Mouse (Mus musculus): ENCODE measurements at regions not wholly inside any gene's neighbourhood (a gene's known extent, or its start where the extent isn't known, plus 50 kb on each side); places are given as distances from the start of the nearest gene placed in this dataset.
A peak's percentile ranks its signal among the peaks of the same experiment; 100 is the strongest.

DNA sequence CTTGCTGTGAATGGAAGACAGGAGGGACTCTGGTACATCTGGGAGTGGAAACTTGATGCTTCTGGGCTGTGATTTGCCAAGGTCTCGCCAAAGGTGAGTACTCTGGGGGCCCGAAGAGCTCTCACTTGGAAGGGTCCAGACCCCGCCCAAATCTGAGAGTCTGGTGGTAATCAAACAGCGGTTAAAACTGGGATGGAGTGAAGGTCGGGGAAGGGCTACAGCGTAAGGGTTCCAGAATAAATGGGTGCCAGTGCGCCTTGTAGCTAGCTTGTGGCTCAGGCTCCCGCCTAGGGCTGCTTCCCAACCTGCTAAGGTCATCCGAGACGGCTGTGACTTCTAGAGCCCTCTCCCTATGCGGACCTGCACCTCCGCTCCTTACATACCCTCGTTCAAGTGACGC, 217.7 kb downstream of the Mef2c start:
- H3K27me3 ChIP-seq (ENCODE audit: control insufficient read depth, insufficient read depth, low read length), result peaks cover 9% of the 10 kb centered on the region
- no peak overlapping the region for H3K4me3 ChIP-seq (ENCODE audit: control insufficient read depth, insufficient read depth, low read length)
- no peak for DNase-seq
- 6% methylated on average over 14 of the region's 14 CpGs for WGBS
- no peak for TF ChIP-seq POLR2A (IDR thresholded peaks at IDR 0.05; ENCODE audit: control insufficient read depth, extremely low read depth, insufficient read depth, low read length, poor library complexity)
- TF ChIP-seq CTCF (IDR thresholded peaks at IDR 0.05; ENCODE audit: borderline replicate concordance, control insufficient read depth, extremely low read depth, insufficient read depth, low read length, poor library complexity), result no peak
- no peak overlapping the region for H3K27ac ChIP-seq (ENCODE audit: control insufficient read depth, insufficient read depth, low read length)
- no peaks in the 10 kb centered on the region for H3K36me3 ChIP-seq (ENCODE audit: control insufficient read depth, insufficient read depth, low read length)
- H3K4me1 ChIP-seq (replicated peaks; ENCODE audit: control insufficient read depth, insufficient read depth, low read length), result no peaks in the 10 kb centered on the region

DNA sequence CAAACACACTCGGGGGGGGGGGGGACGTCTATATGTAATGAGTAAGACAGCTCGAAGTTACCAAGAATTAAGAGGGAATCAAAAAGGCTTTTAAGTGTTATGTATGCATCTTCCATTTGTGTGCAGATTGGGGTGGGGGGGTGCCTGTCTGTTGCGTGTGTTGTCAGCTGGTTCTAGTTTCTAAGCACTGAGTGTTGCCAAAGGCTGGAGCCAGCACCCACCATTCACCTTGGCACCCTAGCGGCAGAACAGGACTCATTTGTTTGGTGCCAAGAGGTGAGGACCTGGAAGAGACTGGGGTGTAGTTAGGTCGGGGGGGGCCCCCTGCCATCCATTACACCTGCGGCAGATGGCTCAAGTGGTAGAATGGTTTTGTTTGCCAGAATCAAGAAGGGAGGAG, 218.4 kb downstream of the Mef2c start:
- H3K36me3 ChIP-seq (ENCODE audit: control insufficient read depth, insufficient read depth, low read length), result no peaks in the 10 kb centered on the region

DNA sequence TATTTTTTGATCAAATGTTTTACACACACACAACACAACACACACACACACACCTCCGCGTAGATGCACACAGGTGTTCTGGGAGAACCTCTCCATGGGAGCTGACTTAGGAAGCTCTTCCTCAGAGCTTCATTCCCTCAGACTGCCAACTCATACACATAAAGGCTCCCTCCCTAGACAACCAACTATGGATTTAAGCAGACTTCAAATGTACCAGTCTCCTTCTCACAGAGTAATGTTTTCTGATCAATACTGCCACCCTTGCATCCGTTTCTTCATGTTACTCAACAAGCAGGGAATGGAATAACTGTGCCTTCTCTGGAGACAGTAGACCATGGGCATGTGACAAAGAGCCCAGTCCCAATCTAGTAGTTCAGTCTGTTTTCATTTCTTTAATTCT, 219.0 kb downstream of the Mef2c start:
- WGBS, result 23% methylated on average over 3 of the region's 3 CpGs
- no peak overlapping the region for H3K4me3 ChIP-seq (ENCODE audit: control insufficient read depth, insufficient read depth, low read length)

More for the DNA sequence above, 218.4 kb downstream of the Mef2c start:
- Histone ChIP-seq H3K4me3 (ENCODE audit: control insufficient read depth, insufficient read depth, low read length) (no peak overlapping the region), H3K27me3 (ENCODE audit: control insufficient read depth, insufficient read depth, low read length) (peaks cover 12% of the 10 kb centered on the region), H3K4me1 (replicated peaks; ENCODE audit: control insufficient read depth, insufficient read depth, low read length) (no peaks in the 10 kb centered on the region), H3K27ac (ENCODE audit: control insufficient read depth, insufficient read depth, low read length) (no peak overlapping the region)
- TF ChIP-seq CTCF (IDR thresholded peaks at IDR 0.05; ENCODE audit: borderline replicate concordance, control insufficient read depth, extremely low read depth, insufficient read depth, low read length, poor library complexity), result no peak
- no peak for TF ChIP-seq POLR2A (IDR thresholded peaks at IDR 0.05; ENCODE audit: control insufficient read depth, extremely low read depth, insufficient read depth, low read length, poor library complexity)
- DNase-seq, result no peak
- WGBS, result 11% methylated on average over 7 of the region's 7 CpGs

DNA sequence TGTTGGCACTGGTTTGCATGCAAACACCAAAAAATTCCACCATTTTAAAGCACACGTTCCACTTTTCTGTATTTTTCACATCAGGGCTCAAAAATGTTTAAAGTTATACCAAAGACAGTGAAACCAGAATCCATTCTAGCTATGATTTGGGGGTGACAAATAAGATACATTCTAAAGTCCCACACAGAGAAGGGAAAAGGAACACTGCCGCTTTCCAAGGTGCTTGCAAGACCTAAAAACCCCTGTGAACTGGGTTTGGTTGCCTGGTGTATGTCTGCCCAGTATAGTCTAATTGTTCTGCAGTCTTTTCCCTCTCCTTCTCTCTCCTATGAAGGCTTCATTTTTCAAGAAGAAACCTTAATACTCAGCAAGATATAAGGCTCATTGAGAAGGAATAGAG, 219.6 kb downstream of the Mef2c start:
- no peak for DNase-seq
- 40% methylated on average over 2 of the region's 2 CpGs for WGBS
- H3K36me3 ChIP-seq (ENCODE audit: control insufficient read depth, insufficient read depth, low read length), result no peaks in the 10 kb centered on the region
- H3K4me1 ChIP-seq (replicated peaks; ENCODE audit: control insufficient read depth, insufficient read depth, low read length), result no peaks in the 10 kb centered on the region
- no peak overlapping the region for H3K4me3 ChIP-seq (ENCODE audit: control insufficient read depth, insufficient read depth, low read length)
- peaks cover 15% of the 10 kb centered on the region for H3K27me3 ChIP-seq (ENCODE audit: control insufficient read depth, insufficient read depth, low read length)
- no peak for TF ChIP-seq CTCF (IDR thresholded peaks at IDR 0.05; ENCODE audit: borderline replicate concordance, control insufficient read depth, extremely low read depth, insufficient read depth, low read length, poor library complexity)
- no peak for TF ChIP-seq POLR2A (IDR thresholded peaks at IDR 0.05; ENCODE audit: control insufficient read depth, extremely low read depth, insufficient read depth, low read length, poor library complexity)
- H3K27ac ChIP-seq (ENCODE audit: control insufficient read depth, insufficient read depth, low read length), result no peak overlapping the region

More for the DNA sequence above, 219.0 kb downstream of the Mef2c start:
- H3K27me3 ChIP-seq (ENCODE audit: control insufficient read depth, insufficient read depth, low read length), result peaks cover 15% of the 10 kb centered on the region
- no peaks in the 10 kb centered on the region for H3K36me3 ChIP-seq (ENCODE audit: control insufficient read depth, insufficient read depth, low read length)
- no peak for TF ChIP-seq POLR2A (IDR thresholded peaks at IDR 0.05; ENCODE audit: control insufficient read depth, extremely low read depth, insufficient read depth, low read length, poor library complexity)
- no peak for TF ChIP-seq CTCF (IDR thresholded peaks at IDR 0.05; ENCODE audit: borderline replicate concordance, control insufficient read depth, extremely low read depth, insufficient read depth, low read length, poor library complexity)
- H3K4me1 ChIP-seq (replicated peaks; ENCODE audit: control insufficient read depth, insufficient read depth, low read length), result no peaks in the 10 kb centered on the region
- no peak overlapping the region for H3K27ac ChIP-seq (ENCODE audit: control insufficient read depth, insufficient read depth, low read length)
- no peak for DNase-seq

DNA sequence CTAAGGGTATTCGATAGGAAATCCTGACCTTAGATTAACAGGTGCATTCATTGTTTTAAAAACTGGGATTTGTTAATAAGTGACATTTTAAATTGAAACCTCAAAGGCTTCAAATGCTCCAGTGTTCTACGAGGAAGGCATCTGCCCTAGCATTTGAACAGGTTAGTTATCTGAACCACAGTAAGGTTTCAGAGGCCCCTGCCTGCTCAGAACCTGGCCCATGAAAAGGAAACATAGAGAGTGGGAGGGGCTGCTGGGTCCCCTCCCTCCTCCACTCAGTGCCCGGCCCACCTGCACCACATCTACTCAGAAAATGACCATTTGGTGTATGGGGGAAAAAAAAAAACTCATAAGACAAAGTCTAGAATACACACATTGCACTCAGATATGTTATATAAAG, 220.4 kb downstream of the Mef2c start:
- peaks cover 13% of the 10 kb centered on the region; the same call in 1 of the 2 replicates for H3K27me3 ChIP-seq (ENCODE audit: control insufficient read depth, insufficient read depth, low read length)
- H3K36me3 ChIP-seq (ENCODE audit: control insufficient read depth, insufficient read depth, low read length), result no peaks in the 10 kb centered on the region
- WGBS, result 35% methylated on average over 3 of the region's 3 CpGs

DNA sequence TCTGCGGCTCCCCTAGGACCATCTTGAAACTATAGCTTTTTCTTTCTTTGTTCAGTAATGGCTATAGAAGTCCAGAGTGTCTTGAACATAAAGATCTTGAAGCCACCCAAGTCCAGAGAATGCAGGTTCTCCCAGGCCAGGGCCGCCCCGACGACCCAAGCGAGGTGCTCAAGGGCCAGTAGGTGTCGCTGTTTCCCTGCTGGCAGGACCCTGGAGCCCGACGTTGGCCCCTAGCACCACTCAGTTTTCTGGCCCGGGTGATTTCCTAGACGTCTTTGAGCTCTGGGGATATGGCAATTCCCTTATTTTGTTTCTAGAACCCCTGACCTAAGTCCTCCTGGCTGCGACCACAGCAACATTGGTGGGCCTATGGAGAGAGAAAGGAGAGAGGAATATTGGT, 221.2 kb downstream of the Mef2c start:
- TF ChIP-seq POLR2A (IDR thresholded peaks at IDR 0.05; ENCODE audit: control insufficient read depth, extremely low read depth, insufficient read depth, low read length, poor library complexity) (no peak), CTCF (IDR thresholded peaks at IDR 0.05; ENCODE audit: borderline replicate concordance, control insufficient read depth, extremely low read depth, insufficient read depth, low read length, poor library complexity) (peak; percentile 68; the same call in 1 of the 2 replicates)
- H3K27ac ChIP-seq (ENCODE audit: control insufficient read depth, insufficient read depth, low read length), result no peak overlapping the region
- WGBS, result 5% methylated on average over 11 of the region's 11 CpGs
- peak; percentile 50 for DNase-seq
- H3K4me3 ChIP-seq (ENCODE audit: control insufficient read depth, insufficient read depth, low read length), result no peak overlapping the region
- no peaks in the 10 kb centered on the region for H3K4me1 ChIP-seq (replicated peaks; ENCODE audit: control insufficient read depth, insufficient read depth, low read length)
- H3K36me3 ChIP-seq (ENCODE audit: control insufficient read depth, insufficient read depth, low read length), result no peaks in the 10 kb centered on the region
- H3K27me3 ChIP-seq (ENCODE audit: control insufficient read depth, insufficient read depth, low read length), result peaks cover 13% of the 10 kb centered on the region; the same call in 1 of the 2 replicates

More for the DNA sequence above, 220.4 kb downstream of the Mef2c start:
- no peak overlapping the region for H3K4me3 ChIP-seq (ENCODE audit: control insufficient read depth, insufficient read depth, low read length)
- DNase-seq, result no peak
- no peak overlapping the region for H3K27ac ChIP-seq (ENCODE audit: control insufficient read depth, insufficient read depth, low read length)
- no peaks in the 10 kb centered on the region for H3K4me1 ChIP-seq (replicated peaks; ENCODE audit: control insufficient read depth, insufficient read depth, low read length)
- TF ChIP-seq CTCF (IDR thresholded peaks at IDR 0.05; ENCODE audit: borderline replicate concordance, control insufficient read depth, extremely low read depth, insufficient read depth, low read length, poor library complexity) (no peak), POLR2A (IDR thresholded peaks at IDR 0.05; ENCODE audit: control insufficient read depth, extremely low read depth, insufficient read depth, low read length, poor library complexity) (no peak)

DNA sequence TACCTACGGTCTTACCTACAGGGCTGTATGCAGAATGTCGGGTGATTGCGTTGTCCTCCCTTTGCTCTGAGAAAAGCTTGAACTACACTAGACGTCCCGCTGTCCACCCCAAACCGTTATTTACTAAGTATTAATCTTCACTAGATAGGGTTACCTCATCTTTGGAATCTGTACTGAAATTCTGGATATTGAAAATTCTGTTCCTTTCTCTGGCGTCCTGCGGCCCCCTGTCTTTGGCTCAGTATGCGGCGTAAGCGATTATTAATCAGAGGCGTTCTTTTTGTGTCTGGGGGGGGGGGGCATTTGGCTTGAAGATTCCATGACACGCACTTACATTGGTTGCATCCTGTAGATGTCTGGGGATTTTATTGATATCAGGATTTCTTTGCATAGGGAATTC, 222.0 kb downstream of the Mef2c start:
- WGBS, result 20% methylated on average over 13 of the region's 13 CpGs
- TF ChIP-seq POLR2A (IDR thresholded peaks at IDR 0.05; ENCODE audit: control insufficient read depth, extremely low read depth, insufficient read depth, low read length, poor library complexity) (no peak), CTCF (IDR thresholded peaks at IDR 0.05; ENCODE audit: borderline replicate concordance, control insufficient read depth, extremely low read depth, insufficient read depth, low read length, poor library complexity) (no peak)
- H3K36me3 ChIP-seq (ENCODE audit: control insufficient read depth, insufficient read depth, low read length), result no peaks in the 10 kb centered on the region
- peaks cover 16% of the 10 kb centered on the region; the same call in 1 of the 2 replicates for H3K27me3 ChIP-seq (ENCODE audit: control insufficient read depth, insufficient read depth, low read length)
- DNase-seq, result no peak
- no peak overlapping the region for H3K27ac ChIP-seq (ENCODE audit: control insufficient read depth, insufficient read depth, low read length)
- no peak overlapping the region for H3K4me3 ChIP-seq (ENCODE audit: control insufficient read depth, insufficient read depth, low read length)
- H3K4me1 ChIP-seq (replicated peaks; ENCODE audit: control insufficient read depth, insufficient read depth, low read length), result 0 out of 2 replicates have a peak, but pooled peaks cover 3% of the 10 kb centered on the region
